Mouse (Mus musculus) neural tube, embryonic 11.5 days (tissue): ENCODE data around the gene Hp. TPM values are rescaled to one million over a fixed set of nuclear protein-coding genes. Genes with fewer than 3 reads are reported as not detected.

Source experiments
- ATAC-seq: fragments of 200-750 bp; cut with Nextera tagmentation; 2 replicates; pipeline ENCODE4 v1.8.0; 2017; ENCODE audit warnings: moderate number of reproducible peaks, mild to moderate bottlenecking, moderate TSS enrichment, moderate library complexity; ENCODE audit not compliant: insufficient read depth, low FRiP score, low TSS enrichment
- DNase-seq: peaks from one replicate; pipeline ENCODE4 v3.0.0-alpha.2; 2015; ENCODE audit warnings: low spot score
- H3K27ac ChIP-seq: fragments of 300-500 bp; sonication (generic); 2 replicates; pipeline ENCODE4 v1.5.1; 2014; ENCODE audit warnings: low read depth, mild to moderate bottlenecking, low read length
- H3K27me3 ChIP-seq: fragments of 300-500 bp; sonication (generic); 2 replicates; pipeline ENCODE4 v1.6.1; 2014; ENCODE audit warnings: mild to moderate bottlenecking, low read length, mixed read lengths; ENCODE audit not compliant: control insufficient read depth, insufficient read depth
- H3K36me3 ChIP-seq: fragments of 300-500 bp; sonication (generic); 2 replicates; pipeline ENCODE4 v1.6.1; 2014; ENCODE audit warnings: mild to moderate bottlenecking, low read length, moderate library complexity, mixed read lengths; ENCODE audit not compliant: control insufficient read depth, insufficient read depth
- H3K4me1 ChIP-seq: fragments of 300-500 bp; sonication (generic); 2 replicates; pipeline ENCODE4 v1.6.1; 2014; ENCODE audit warnings: low read length, mixed read lengths; ENCODE audit not compliant: control insufficient read depth, insufficient read depth
- H3K4me2 ChIP-seq: fragments of 300-500 bp; sonication (generic); 2 replicates; pipeline ENCODE4 v1.6.1; 2014; ENCODE audit warnings: low read depth, mild to moderate bottlenecking, moderate library complexity
- H3K4me3 ChIP-seq: fragments of 300-500 bp; sonication (generic); 2 replicates; pipeline ENCODE4 v1.5.1; 2014; ENCODE audit warnings: low read depth, low read length
- H3K9ac ChIP-seq: fragments of 300-500 bp; sonication (generic); 2 replicates; pipeline ENCODE4 v1.6.1; 2014; ENCODE audit warnings: mild to moderate bottlenecking, low read length
- H3K9me3 ChIP-seq: fragments of 300-500 bp; sonication (generic); 2 replicates; pipeline ENCODE4 v1.6.1; 2016; ENCODE audit warnings: low read length; ENCODE audit not compliant: control insufficient read depth
- WGBS: fragments of 180-500 bp; shearing (Covaris S2); extraction: QIAGEN DNeasy Blood & Tissue Kit; methylation state at CpG from one replicate; pipeline ENCODE4 v1.1.7; 2014; 5-methylcytosine and 5-hydroxymethylcytosine counted together
- polyA plus RNA-seq: library from polyadenylated mRNA; unstranded; fragments of >200 nt; fragmentation: Nextera tagmentation; extraction: Ambion mirVana; gene quantifications from 2 replicates; pipeline ENCODE4 v1.2.1, GENCODE M21; 2014

Gene Hp
- polyA plus RNA-seq, 1 experiment from 2014 or later = 0.92 TPM

DNA sequence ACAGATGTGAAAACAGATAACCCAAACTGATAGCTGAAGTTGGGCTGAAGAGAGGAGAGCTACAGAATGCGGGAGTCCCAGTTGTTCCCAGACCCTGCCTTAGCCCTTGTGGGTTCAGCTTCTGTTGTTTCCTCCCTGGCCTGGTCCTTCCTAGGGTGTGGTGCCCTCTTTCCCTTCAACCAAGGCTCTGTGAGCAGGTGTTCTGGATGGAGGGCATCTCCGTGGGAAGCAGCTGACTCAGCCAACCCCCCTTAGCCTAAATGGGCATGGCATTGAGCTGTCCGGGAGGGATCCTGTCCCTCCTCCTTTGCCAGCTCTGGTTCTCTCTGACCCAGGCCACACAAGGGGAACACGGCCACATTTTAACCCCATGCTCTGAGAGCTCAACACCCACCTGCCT, 2.7 kb downstream of the Hp start:
- Histone ChIP-seq H3K9me3 (no peaks in the 10 kb centered on the region), H3K27ac (no peak overlapping the region), H3K4me1 (no peaks in the 10 kb centered on the region), H3K4me2 (no peak overlapping the region), H3K9ac (no peak overlapping the region), H3K36me3 (no peaks in the 10 kb centered on the region), H3K4me3 (no peak overlapping the region), H3K27me3 (no peaks in the 10 kb centered on the region)
- ATAC-seq (no peak), DNase-seq (no peak)
- 70% methylated on average over 4 of the region's 4 CpGs for WGBS

DNA sequence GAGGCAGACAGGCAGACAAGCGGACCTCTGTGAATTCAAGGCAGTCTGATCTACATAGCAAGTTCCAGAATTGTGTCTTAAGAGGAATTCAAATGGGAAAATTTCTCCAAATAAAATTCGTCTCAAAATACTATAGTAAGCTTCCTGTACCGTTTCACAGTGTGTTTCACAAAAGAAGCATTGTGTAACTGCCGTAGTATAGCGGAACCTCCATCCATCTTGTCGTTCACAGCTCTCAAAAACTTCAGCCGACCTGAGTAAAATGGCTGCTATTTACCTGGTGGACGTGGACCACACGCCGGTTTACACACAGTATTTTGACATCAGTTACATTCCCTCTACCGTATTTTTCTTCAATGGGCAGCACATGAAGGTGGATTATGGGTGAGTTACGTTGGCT, 7.8 kb downstream of the Hp start:
- Histone ChIP-seq H3K27me3 (no peaks in the 10 kb centered on the region), H3K9me3 (no peaks in the 10 kb centered on the region), H3K4me3 (no peak overlapping the region), H3K9ac (no peak overlapping the region), H3K4me2 (no peak overlapping the region), H3K27ac (no peak overlapping the region), H3K4me1 (no peaks in the 10 kb centered on the region), H3K36me3 (no peaks in the 10 kb centered on the region)
- DNase-seq = no peak
- no peak for ATAC-seq
- WGBS = 91% methylated on average over 12 of the region's 12 CpGs

DNA sequence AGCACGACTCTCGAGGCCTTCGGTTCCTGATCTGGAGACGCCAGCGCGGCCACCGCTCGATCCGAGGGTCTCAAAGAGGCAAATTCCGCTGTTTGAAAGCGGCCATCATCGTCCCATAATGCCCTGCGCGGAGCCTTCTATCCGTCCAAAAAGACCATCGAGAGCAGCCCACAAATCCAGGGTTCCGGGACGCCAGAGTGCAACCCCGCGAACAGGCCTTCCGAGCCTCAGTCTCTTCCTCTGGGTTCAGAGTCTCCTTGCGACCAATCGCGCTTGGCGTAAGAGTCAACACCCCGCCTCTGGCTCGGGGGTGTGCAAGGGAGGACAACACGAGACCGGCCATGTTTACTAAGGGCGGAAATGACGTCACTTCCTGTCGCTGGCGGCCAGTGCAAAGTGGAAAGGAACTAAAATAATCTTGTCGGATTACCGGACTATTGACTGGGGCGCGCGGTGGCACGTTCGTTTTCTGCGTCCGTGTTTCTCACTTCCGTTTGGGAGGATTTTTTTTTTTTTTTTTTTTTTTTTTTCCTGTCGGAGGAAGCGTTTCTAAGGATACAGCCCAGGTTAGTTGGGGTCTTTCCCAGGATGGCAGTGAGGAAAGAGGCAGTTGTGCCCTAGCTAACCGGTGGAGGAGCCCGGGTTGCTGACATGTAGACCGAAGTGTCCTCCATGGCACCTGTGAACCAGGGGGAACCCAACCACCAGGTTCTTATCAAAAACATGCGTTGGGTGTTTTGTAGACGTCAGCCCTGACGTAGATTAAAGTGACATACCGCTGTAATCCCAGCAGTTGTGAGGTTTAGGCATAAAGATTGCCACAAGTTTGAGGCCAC, 13.3 kb downstream of the Hp start, which contains the start of the genes Dhx38 and Txnl4b:
Dhx38 (minus strand) TSS at position 364 of the 836 bp plus-strand sequence.
Txnl4b (plus strand) TSS at position 395 of the 836 bp plus-strand sequence.
- no peaks in the 10 kb centered on the region for H3K36me3 ChIP-seq
- peak within 1 kb of the TSS; percentile 96 for H3K9ac ChIP-seq
- H3K4me1 ChIP-seq = no peaks in the 10 kb centered on the region
- H3K4me2 ChIP-seq = peak within 1 kb of the TSS; percentile 83
- no peaks in the 10 kb centered on the region for H3K27me3 ChIP-seq
- no peaks in the 10 kb centered on the region for H3K9me3 ChIP-seq
- peak within 1 kb of the TSS; percentile 94 for H3K4me3 ChIP-seq
- ATAC-seq (peak; percentile 98), DNase-seq (peak; percentile 97)
- WGBS = under 1% methylated on average over 52 of the region's 52 CpGs
- H3K27ac ChIP-seq = peak within 1 kb of the TSS; percentile 86

DNA sequence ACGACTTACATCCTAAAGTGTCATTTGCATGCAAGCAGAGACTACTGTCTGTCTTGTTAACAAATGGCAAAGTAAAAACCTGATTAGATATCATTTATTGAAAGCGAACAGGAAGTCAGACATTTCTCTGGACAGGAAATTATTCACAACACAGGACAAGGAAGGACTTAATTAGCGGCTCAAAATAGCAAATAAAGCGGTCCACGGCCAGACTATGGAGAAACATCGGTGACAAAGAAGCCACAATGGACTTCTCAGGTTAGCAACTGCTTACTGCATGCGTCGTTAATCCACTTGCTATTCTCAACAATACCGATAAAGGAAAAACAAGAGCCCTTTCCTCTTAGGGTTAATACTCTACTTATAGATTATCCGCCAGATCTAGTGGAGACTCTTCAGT, 14.2 kb downstream of the Hp start:
- no peak for ATAC-seq
- Histone ChIP-seq H3K4me2 (peak overlapping the region; percentile 83), H3K36me3 (peaks cover 5% of the 10 kb centered on the region; the same call in 1 of the 2 replicates), H3K27ac (no peak overlapping the region), H3K4me1 (no peaks in the 10 kb centered on the region), H3K9me3 (no peaks in the 10 kb centered on the region), H3K27me3 (no peaks in the 10 kb centered on the region), H3K9ac (peak overlapping the region; percentile 96), H3K4me3 (peak overlapping the region; percentile 94)
- no peak for DNase-seq
- WGBS = 5% methylated on average over 10 of the region's 10 CpGs

GRCm38 (mm10) chr8:109563881-109564280, 15.1 kb downstream of the Hp start:
- H3K4me3 ChIP-seq = no peak overlapping the region
- H3K9me3 ChIP-seq = no peaks in the 10 kb centered on the region
- 83% methylated on average over 2 of the region's 2 CpGs for WGBS
- H3K27ac ChIP-seq = no peak overlapping the region
- no peaks in the 10 kb centered on the region for H3K4me1 ChIP-seq
- H3K27me3 ChIP-seq = no peaks in the 10 kb centered on the region
- ATAC-seq (no peak), DNase-seq (no peak)
- peak overlapping the region; percentile 83 for H3K4me2 ChIP-seq
- H3K36me3 ChIP-seq = peaks cover 11% of the 10 kb centered on the region
- no peak overlapping the region for H3K9ac ChIP-seq

DNA sequence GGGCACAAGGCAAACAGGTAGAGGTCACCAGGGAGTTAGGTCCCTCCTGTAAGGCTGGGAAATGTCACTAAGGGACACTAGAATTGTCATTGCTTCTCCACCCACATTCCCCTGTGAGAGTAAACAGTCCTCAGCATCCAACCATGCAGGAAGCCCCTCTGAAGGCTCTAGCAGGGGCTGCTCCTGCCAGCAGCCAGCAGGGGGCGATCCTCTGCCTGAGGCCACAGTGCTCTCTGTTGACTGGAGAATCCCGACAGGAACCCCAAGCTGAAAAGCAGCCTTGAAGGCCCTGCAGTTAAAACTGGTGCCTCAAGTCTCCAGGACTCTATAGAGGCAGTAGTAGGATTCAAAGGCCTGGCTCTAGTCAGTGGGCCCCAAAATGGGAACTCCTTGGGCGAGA, 27.3 kb downstream of the Hp start:
- Histone ChIP-seq H3K4me2 (no peak overlapping the region), H3K4me1 (no peaks in the 10 kb centered on the region), H3K27ac (no peak overlapping the region), H3K9me3 (no peaks in the 10 kb centered on the region), H3K36me3 (peaks cover 45% of the 10 kb centered on the region), H3K9ac (no peak overlapping the region), H3K4me3 (no peak overlapping the region), H3K27me3 (no peaks in the 10 kb centered on the region)
- DNase-seq (peak; percentile 54), ATAC-seq (no peak)
- WGBS = 48% methylated on average over 3 of the region's 3 CpGs

DNA sequence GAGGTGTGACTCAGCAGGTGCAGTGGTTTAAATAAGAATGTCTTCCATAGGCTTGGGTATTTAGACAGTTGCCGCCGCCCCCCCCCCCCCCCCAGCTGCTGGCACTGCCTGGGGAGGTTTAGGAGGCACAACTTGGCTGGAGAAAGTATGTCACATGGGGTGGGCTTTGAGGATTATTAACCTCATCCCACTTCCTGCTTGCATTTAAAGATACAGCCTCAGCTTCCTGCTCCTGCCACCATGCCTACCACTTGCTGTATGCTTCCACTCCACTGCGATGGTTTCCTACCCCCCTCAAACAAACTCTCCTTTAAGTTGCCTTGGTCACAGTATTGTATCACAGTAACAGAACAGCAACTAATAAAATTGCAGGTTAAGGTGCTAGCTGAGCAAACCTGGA, 34.9 kb downstream of the Hp start:
- no peaks in the 10 kb centered on the region for H3K4me1 ChIP-seq
- H3K9ac ChIP-seq = no peak overlapping the region
- no peak overlapping the region for H3K4me3 ChIP-seq
- WGBS = 62% methylated on average over 3 of the region's 3 CpGs
- ATAC-seq (no peak), DNase-seq (no peak)
- H3K27me3 ChIP-seq = no peaks in the 10 kb centered on the region
- H3K27ac ChIP-seq = no peak overlapping the region
- peaks cover 10% of the 10 kb centered on the region for H3K36me3 ChIP-seq
- no peaks in the 10 kb centered on the region for H3K9me3 ChIP-seq
- no peak overlapping the region for H3K4me2 ChIP-seq

GRCm38 (mm10) chr8:109542748-109543519, 36.0 kb downstream of the Hp start:
- Histone ChIP-seq H3K4me2 (no peak overlapping the region), H3K9me3 (no peaks in the 10 kb centered on the region), H3K27ac (no peak overlapping the region), H3K27me3 (no peaks in the 10 kb centered on the region), H3K4me1 (no peaks in the 10 kb centered on the region), H3K36me3 (peaks cover 5% of the 10 kb centered on the region), H3K9ac (no peak overlapping the region), H3K4me3 (no peak overlapping the region)
- DNase-seq (no peak), ATAC-seq (no peak)
- 85% methylated on average over 8 of the region's 8 CpGs for WGBS
